Mouse (Mus musculus) intestine, embryonic 15.5 days (tissue): ENCODE data around the gene Tnfsfm13. TPM values are rescaled to one million over a fixed set of nuclear protein-coding genes. Genes with fewer than 3 reads are reported as not detected.
"Not testable (repeated sequence)": the region's sequence is repeated elsewhere in the genome, so short reads cannot be mapped to it uniquely, and the experiment has no call there.

ENCODE experiments used
- ATAC-seq: fragments of 200-750 bp; cut with Nextera tagmentation; 2 replicates; pipeline ENCODE4 v1.8.0; 2017; ENCODE audit warnings: moderate TSS enrichment, moderate library complexity
- H3K27ac ChIP-seq: fragments of 300-500 bp; sonication (generic); 2 replicates; pipeline ENCODE4 v1.5.1; 2015; ENCODE audit warnings: mild to moderate bottlenecking, inconsistent platforms
- H3K27me3 ChIP-seq: fragments of 300-500 bp; sonication (generic); replicated peaks from 2 replicates; pipeline ENCODE4 v1.6.1; 2015; ENCODE audit warnings: inconsistent platforms
- H3K36me3 ChIP-seq: fragments of 300-500 bp; sonication (generic); 2 replicates; pipeline ENCODE4 v1.6.1; 2015; ENCODE audit warnings: inconsistent platforms
- H3K4me1 ChIP-seq: fragments of 300-500 bp; sonication (generic); replicated peaks from 2 replicates; pipeline ENCODE4 v1.6.1; 2015; ENCODE audit warnings: inconsistent platforms
- H3K4me2 ChIP-seq: fragments of 300-500 bp; sonication (generic); replicated peaks from 2 replicates; pipeline ENCODE4 v1.6.1; 2015; ENCODE audit warnings: mild to moderate bottlenecking, inconsistent platforms
- H3K4me3 ChIP-seq: fragments of 300-500 bp; sonication (generic); replicated peaks from 2 replicates; pipeline ENCODE4 v1.5.1; 2015; ENCODE audit warnings: inconsistent platforms
- H3K9ac ChIP-seq: fragments of 300-500 bp; sonication (generic); 2 replicates; pipeline ENCODE4 v1.6.1; 2015; ENCODE audit warnings: inconsistent platforms
- H3K9me3 ChIP-seq: fragments of 300-500 bp; sonication (generic); 2 replicates; pipeline ENCODE4 v1.6.1; 2016; ENCODE audit warnings: inconsistent platforms
- WGBS: fragments of 180-500 bp; shearing (Covaris S2); methylation state at CpG from one replicate; pipeline ENCODE4 v1.1.7; 2015; 5-methylcytosine and 5-hydroxymethylcytosine counted together
- polyA plus RNA-seq: library from polyadenylated mRNA; unstranded; fragments of >200 nt; fragmentation: Nextera tagmentation; extraction: Ambion mirVana; gene quantifications from 2 replicates; pipeline ENCODE4 v1.2.1, GENCODE M21; 2015

Gene Tnfsfm13
- polyA plus RNA-seq, 1 experiment from 2014 or later, result 2.6 TPM

- H3K27me3 ChIP-seq, result no peaks in the 10 kb centered on the region
- no peak overlapping the region for H3K4me2 ChIP-seq
- no peak overlapping the region for H3K4me3 ChIP-seq
- H3K4me1 ChIP-seq, result peaks cover 7% of the 10 kb centered on the region; the same call in 1 of the 2 replicates
- WGBS, result 85% methylated on average over 20 of the region's 20 CpGs
- no peaks in the 10 kb centered on the region for H3K36me3 ChIP-seq
- no peak for ATAC-seq
- H3K9me3 ChIP-seq, result no peaks in the 10 kb centered on the region
- H3K9ac ChIP-seq, result no peak overlapping the region
- H3K27ac ChIP-seq, result no peak overlapping the region
These were observed 17.2 kb upstream of the Tnfsfm13 start for GRCm38 (mm10) chr11:69712954-69713672.

GRCm38 (mm10) chr11:69711082-69711481 is 15.2 kb upstream of the Tnfsfm13 start:
- Histone ChIP-seq H3K9ac (no peak overlapping the region), H3K36me3 (no peaks in the 10 kb centered on the region), H3K27ac (no peak overlapping the region), H3K4me1 (peaks cover 7% of the 10 kb centered on the region; the same call in 1 of the 2 replicates), H3K27me3 (no peaks in the 10 kb centered on the region), H3K4me2 (no peak overlapping the region), H3K4me3 (no peak overlapping the region), H3K9me3 (no peaks in the 10 kb centered on the region)
- no peak for ATAC-seq
- 74% methylated on average over 2 of the region's 2 CpGs for WGBS

- no peaks in the 10 kb centered on the region for H3K36me3 ChIP-seq
- H3K9me3 ChIP-seq, result no peaks in the 10 kb centered on the region
- H3K27me3 ChIP-seq, result no peaks in the 10 kb centered on the region
- H3K9ac ChIP-seq, result no peak overlapping the region
- no peak for ATAC-seq
- H3K27ac ChIP-seq, result no peak overlapping the region
- 0 out of 2 replicates have a peak, but pooled peaks cover 2% of the 10 kb centered on the region for H3K4me1 ChIP-seq
- H3K4me2 ChIP-seq, result no peak overlapping the region
- 76% methylated on average over 3 of the region's 3 CpGs for WGBS
- H3K4me3 ChIP-seq, result no peak overlapping the region
These were observed 14.6 kb upstream of the Tnfsfm13 start for GRCm38 (mm10) chr11:69710470-69710869.

GRCm38 (mm10) chr11:69709554-69710446 is 13.9 kb upstream of the Tnfsfm13 start:
- no peaks in the 10 kb centered on the region for H3K9me3 ChIP-seq
- ATAC-seq, result no peak
- no peaks in the 10 kb centered on the region for H3K27me3 ChIP-seq
- H3K9ac ChIP-seq, result no peak overlapping the region
- H3K4me1 ChIP-seq, result no peaks in the 10 kb centered on the region
- no peak overlapping the region for H3K4me3 ChIP-seq
- no peak overlapping the region for H3K27ac ChIP-seq
- 55% methylated on average over 11 of the region's 11 CpGs for WGBS
- H3K36me3 ChIP-seq, result no peaks in the 10 kb centered on the region
- no peak overlapping the region for H3K4me2 ChIP-seq

- no peaks in the 10 kb centered on the region for H3K4me1 ChIP-seq
- H3K9ac ChIP-seq, result no peak overlapping the region
- no peak for ATAC-seq
- H3K27ac ChIP-seq, result no peak overlapping the region
- 66% methylated on average over 3 of the region's 3 CpGs for WGBS
- no peaks in the 10 kb centered on the region for H3K36me3 ChIP-seq
- H3K4me3 ChIP-seq, result no peak overlapping the region
- no peaks in the 10 kb centered on the region for H3K27me3 ChIP-seq
- H3K4me2 ChIP-seq, result no peak overlapping the region
- H3K9me3 ChIP-seq, result no peaks in the 10 kb centered on the region
These were observed 12.8 kb upstream of the Tnfsfm13 start for GRCm38 (mm10) chr11:69708614-69709265.

- H3K27me3 ChIP-seq, result no peaks in the 10 kb centered on the region
- no peak overlapping the region for H3K9ac ChIP-seq
- H3K27ac ChIP-seq, result no peak overlapping the region
- H3K36me3 ChIP-seq, result no peaks in the 10 kb centered on the region
- ATAC-seq, result no peak
- no peaks in the 10 kb centered on the region for H3K9me3 ChIP-seq
- H3K4me1 ChIP-seq, result no peaks in the 10 kb centered on the region
- 85% methylated on average over 4 of the region's 4 CpGs for WGBS
- H3K4me3 ChIP-seq, result no peak overlapping the region
- H3K4me2 ChIP-seq, result no peak overlapping the region
These were observed 12.0 kb upstream of the Tnfsfm13 start for GRCm38 (mm10) chr11:69707873-69708381.

- Histone ChIP-seq H3K27me3 (no peaks in the 10 kb centered on the region), H3K36me3 (no peaks in the 10 kb centered on the region), H3K9ac (no peak overlapping the region), H3K9me3 (no peaks in the 10 kb centered on the region), H3K27ac (no peak overlapping the region), H3K4me1 (no peaks in the 10 kb centered on the region), H3K4me2 (no peak overlapping the region), H3K4me3 (no peak overlapping the region)
- 87% methylated on average over 4 of the region's 4 CpGs for WGBS
- ATAC-seq, result no peak
These were observed 11.6 kb upstream of the Tnfsfm13 start for GRCm38 (mm10) chr11:69707480-69707847.

- H3K36me3 ChIP-seq, result no peaks in the 10 kb centered on the region
- H3K4me3 ChIP-seq, result no peak overlapping the region
- H3K27me3 ChIP-seq, result no peaks in the 10 kb centered on the region
- no peak overlapping the region for H3K9ac ChIP-seq
- ATAC-seq, result no peak
- H3K4me2 ChIP-seq, result no peak overlapping the region
- no peak overlapping the region for H3K27ac ChIP-seq
- no peaks in the 10 kb centered on the region for H3K9me3 ChIP-seq
- no peaks in the 10 kb centered on the region for H3K4me1 ChIP-seq
- 53% methylated on average over 6 of the region's 6 CpGs for WGBS
These were observed 11.0 kb upstream of the Tnfsfm13 start for GRCm38 (mm10) chr11:69706775-69707479.

GRCm38 (mm10) chr11:69704613-69705010 is 8.7 kb upstream of the Tnfsfm13 start:
- Histone ChIP-seq H3K4me2 (no peak overlapping the region), H3K36me3 (no peaks in the 10 kb centered on the region), H3K9me3 (no peaks in the 10 kb centered on the region), H3K27ac (no peak overlapping the region), H3K4me3 (no peak overlapping the region), H3K4me1 (0 out of 2 replicates have a peak, but pooled peaks cover 1% of the 10 kb centered on the region), H3K27me3 (no peaks in the 10 kb centered on the region), H3K9ac (no peak overlapping the region)
- WGBS, result 20% methylated on average over 2 of the region's 2 CpGs
- ATAC-seq, result no peak

- no peaks in the 10 kb centered on the region for H3K27me3 ChIP-seq
- no peak overlapping the region for H3K4me3 ChIP-seq
- H3K4me2 ChIP-seq, result no peak overlapping the region
- H3K4me1 ChIP-seq, result 0 out of 2 replicates have a peak, but pooled peaks cover 2% of the 10 kb centered on the region
- no peak overlapping the region for H3K9ac ChIP-seq
- no peaks in the 10 kb centered on the region for H3K9me3 ChIP-seq
- WGBS, result 57% methylated on average over 8 of the region's 8 CpGs
- H3K27ac ChIP-seq, result no peak overlapping the region
- no peaks in the 10 kb centered on the region for H3K36me3 ChIP-seq
- ATAC-seq, result no peak
These were observed 8.1 kb upstream of the Tnfsfm13 start for GRCm38 (mm10) chr11:69703814-69704612.

- not testable (repeated sequence) for ATAC-seq, H3K9ac ChIP-seq, H3K27me3 ChIP-seq, H3K4me2 ChIP-seq, H3K9me3 ChIP-seq, H3K4me1 ChIP-seq, H3K27ac ChIP-seq, H3K4me3 ChIP-seq, H3K36me3 ChIP-seq
- 73% methylated on average over 3 of the region's 3 CpGs for WGBS
These were observed 7.5 kb upstream of the Tnfsfm13 start for GRCm38 (mm10) chr11:69703381-69703780.
